Mouse (Mus musculus): ENCODE data around the gene Xdh. TPM values are rescaled to one million over a fixed set of nuclear protein-coding genes. Genes with fewer than 3 reads are reported as not detected.

Xdh gene
- polyA plus RNA-seq, 1 experiment: 8.6 TPM

GRCm38 (mm10) chr17:73836601-73837000, 113.4 kb downstream of the Xdh start:
- H3K27ac ChIP-seq (ENCODE audit: insufficient read depth, low read length): no peak overlapping the region
- TF ChIP-seq CTCF (IDR thresholded peaks at IDR 0.05; ENCODE audit: borderline replicate concordance, insufficient read depth, low read length) (no peak), POLR2A (IDR thresholded peaks at IDR 0.05; ENCODE audit: low read depth, low read length) (no peak)
- no peaks in the 10 kb centered on the region for H3K4me1 ChIP-seq (ENCODE audit: control insufficient read depth, insufficient read depth, low read length)
- no peak overlapping the region for H3K4me3 ChIP-seq (ENCODE audit: insufficient read depth, low read length)

Other genes with a start within 250 kb of the Xdh start
- gene Galnt14, start 239.7 kb downstream of the Xdh start, polyA plus RNA-seq (2011; ENCODE audit: insufficient read length, low read depth, missing spikeins): 1.4 and 2.0 TPM in 2 replicates
- gene Ehd3, start 146.1 kb downstream of the Xdh start, polyA plus RNA-seq (2011; ENCODE audit: insufficient read length, low read depth, missing spikeins): 6.8 and 8.4 TPM in 2 replicates
- not detected in 2 replicates for gene Srd5a2, start 97.7 kb upstream of the Xdh start, polyA plus RNA-seq (2011; ENCODE audit: insufficient read length, low read depth, missing spikeins)

Measured in embryonic fibroblast, embryonic 13.5 days (primary cell).